Mouse (Mus musculus) lung, embryonic 14.5 days (tissue): ENCODE data around the gene Agpat1. TPM values are rescaled to one million over a fixed set of nuclear protein-coding genes. Genes with fewer than 3 reads are reported as not detected.

ENCODE experiments used
- ATAC-seq: fragments of 200-750 bp; cut with Nextera tagmentation; 2 replicates; pipeline ENCODE4 v1.8.0; 2017; ENCODE audit warnings: mild to moderate bottlenecking, moderate TSS enrichment, moderate library complexity; ENCODE audit not compliant: insufficient read depth
- DNase-seq: peaks from one replicate; pipeline ENCODE4 v3.0.0-alpha.2; 2015
- H3K27ac ChIP-seq: fragments of 300-500 bp; sonication (generic); 2 replicates; pipeline ENCODE4 v1.5.1; 2014; ENCODE audit warnings: low read depth, mild to moderate bottlenecking, moderate library complexity
- H3K27me3 ChIP-seq: fragments of 300-500 bp; sonication (generic); 2 replicates; pipeline ENCODE4 v1.6.1; 2014; ENCODE audit warnings: low read length, control low read depth; ENCODE audit not compliant: insufficient read depth
- H3K36me3 ChIP-seq: fragments of 300-500 bp; sonication (generic); 2 replicates; pipeline ENCODE4 v1.6.1; 2014; ENCODE audit warnings: control low read depth; ENCODE audit not compliant: insufficient read depth
- H3K4me1 ChIP-seq: fragments of 300-500 bp; sonication (generic); 2 replicates; pipeline ENCODE4 v1.6.1; 2014; ENCODE audit warnings: antibody characterized with exemption, control low read depth; ENCODE audit not compliant: insufficient read depth
- H3K4me2 ChIP-seq: fragments of 300-500 bp; sonication (generic); 2 replicates; pipeline ENCODE4 v1.6.1; 2014; ENCODE audit warnings: mild to moderate bottlenecking
- H3K4me3 ChIP-seq: fragments of 300-500 bp; sonication (generic); 2 replicates; pipeline ENCODE4 v1.5.1; 2014; ENCODE audit warnings: low read depth, low read length
- H3K9ac ChIP-seq: fragments of 300-500 bp; sonication (generic); 2 replicates; pipeline ENCODE4 v1.6.1; 2014
- H3K9me3 ChIP-seq: fragments of 300-500 bp; sonication (generic); 2 replicates; pipeline ENCODE4 v1.6.1; 2016; ENCODE audit warnings: low read depth, low read length, control low read depth
- CTCF ChIP-seq: IDR thresholded peaks from 2 replicates; pipeline ENCODE4 v1.5.1; 2016; ENCODE audit warnings: antibody characterized with exemption, low read depth
- WGBS: fragments of 180-500 bp; shearing (Covaris S2); extraction: QIAGEN DNeasy Blood & Tissue Kit; methylation state at CpG from one replicate; pipeline ENCODE4 v1.1.7; 2014; 5-methylcytosine and 5-hydroxymethylcytosine counted together
- polyA plus RNA-seq: library from polyadenylated mRNA; unstranded; fragments of >200 nt; fragmentation: Nextera tagmentation; extraction: Ambion mirVana; gene quantifications from 2 replicates; pipeline ENCODE4 v1.2.1, GENCODE M21; 2014

Agpat1 gene
- 52.5 and 54.1 TPM in 2 replicates for polyA plus RNA-seq

GRCm38 (mm10) chr17:34604061-34604508 lies at the start of gene Agpat1:
Gene Agpat1, plus strand, starts transcription at chr17:34604262.
- Histone ChIP-seq H3K4me1 (peaks cover 8% of the 10 kb centered on the region; the same call in 1 of the 2 replicates), H3K9me3 (no peaks in the 10 kb centered on the region), H3K27ac (peak within 1 kb of the TSS; percentile 90), H3K36me3 (peaks cover 29% of the 10 kb centered on the region), H3K4me2 (peak within 1 kb of the TSS; percentile 95), H3K4me3 (peak within 1 kb of the TSS; percentile 96), H3K27me3 (no peaks in the 10 kb centered on the region), H3K9ac (peak within 1 kb of the TSS; percentile 86)
- no peak for TF ChIP-seq CTCF
- ATAC-seq, result peak; percentile 86
- under 1% methylated on average over 35 of the region's 35 CpGs for WGBS
- DNase-seq, result peak; percentile 100

- no peaks in the 10 kb centered on the region for H3K9me3 ChIP-seq
- H3K4me2 ChIP-seq, result no peak overlapping the region
- ATAC-seq, result peak; percentile 28; the same call in 1 of the 2 replicates
- no peaks in the 10 kb centered on the region for H3K27me3 ChIP-seq
- no peak overlapping the region for H3K27ac ChIP-seq
- WGBS, result 13% methylated on average over 5 of the region's 5 CpGs
- peak; percentile 86 for DNase-seq
- no peak overlapping the region for H3K4me3 ChIP-seq
- H3K9ac ChIP-seq, result no peak overlapping the region
- no peaks in the 10 kb centered on the region for H3K36me3 ChIP-seq
- TF ChIP-seq CTCF, result peak; percentile 95
- H3K4me1 ChIP-seq, result no peaks in the 10 kb centered on the region
Measured at GRCm38 (mm10) chr17:34555483-34555882, 48.6 kb upstream of the Agpat1 start.

GRCm38 (mm10) chr17:34556406-34556805 lies 47.7 kb upstream of the Agpat1 start:
- no peak for DNase-seq
- no peak overlapping the region for H3K9ac ChIP-seq
- no peak for TF ChIP-seq CTCF
- H3K9me3 ChIP-seq, result no peaks in the 10 kb centered on the region
- H3K27me3 ChIP-seq, result no peaks in the 10 kb centered on the region
- H3K27ac ChIP-seq, result no peak overlapping the region
- no peaks in the 10 kb centered on the region for H3K4me1 ChIP-seq
- no peaks in the 10 kb centered on the region for H3K36me3 ChIP-seq
- H3K4me3 ChIP-seq, result no peak overlapping the region
- 77% methylated on average over 8 of the region's 8 CpGs for WGBS
- no peak overlapping the region for H3K4me2 ChIP-seq
- no peak for ATAC-seq

- H3K4me2 ChIP-seq, result no peak overlapping the region
- no peaks in the 10 kb centered on the region for H3K36me3 ChIP-seq
- H3K27ac ChIP-seq, result no peak overlapping the region
- ATAC-seq (no peak), DNase-seq (no peak)
- H3K9ac ChIP-seq, result no peak overlapping the region
- H3K4me1 ChIP-seq, result no peaks in the 10 kb centered on the region
- no peaks in the 10 kb centered on the region for H3K27me3 ChIP-seq
- 66% methylated on average over 11 of the region's 11 CpGs for WGBS
- no peak for TF ChIP-seq CTCF
- no peaks in the 10 kb centered on the region for H3K9me3 ChIP-seq
- no peak overlapping the region for H3K4me3 ChIP-seq
Measured at GRCm38 (mm10) chr17:34557411-34557810, 46.7 kb upstream of the Agpat1 start.

- WGBS, result 72% methylated on average over 7 of the region's 7 CpGs
Measured at GRCm38 (mm10) chr17:34559116-34559515, 44.9 kb upstream of the Agpat1 start.

GRCm38 (mm10) chr17:34559895-34560294 lies 44.2 kb upstream of the Agpat1 start:
- H3K4me1 ChIP-seq, result 0 out of 2 replicates have a peak, but pooled peaks cover 6% of the 10 kb centered on the region
- no peak overlapping the region for H3K4me2 ChIP-seq
- no peak overlapping the region for H3K4me3 ChIP-seq
- H3K9me3 ChIP-seq, result no peaks in the 10 kb centered on the region
- H3K27ac ChIP-seq, result no peak overlapping the region
- DNase-seq, result no peak
- H3K36me3 ChIP-seq, result no peaks in the 10 kb centered on the region
- ATAC-seq, result no peak
- TF ChIP-seq CTCF, result no peak; the same call in 1 of the 2 replicates
- H3K27me3 ChIP-seq, result no peaks in the 10 kb centered on the region
- 26% methylated on average over 15 of the region's 15 CpGs for WGBS
- H3K9ac ChIP-seq, result no peak overlapping the region

More at GRCm38 (mm10) chr17:34559116-34559515, 44.9 kb upstream of the Agpat1 start:
- no peaks in the 10 kb centered on the region for H3K36me3 ChIP-seq
- DNase-seq, result no peak
- no peaks in the 10 kb centered on the region for H3K9me3 ChIP-seq
- H3K9ac ChIP-seq, result no peak overlapping the region
- H3K4me1 ChIP-seq, result 0 out of 2 replicates have a peak, but pooled peaks cover under 1% of the 10 kb centered on the region
- H3K4me3 ChIP-seq, result no peak overlapping the region
- TF ChIP-seq CTCF, result no peak
- H3K27ac ChIP-seq, result no peak overlapping the region
- no peak for ATAC-seq
- H3K4me2 ChIP-seq, result no peak overlapping the region
- no peaks in the 10 kb centered on the region for H3K27me3 ChIP-seq

GRCm38 (mm10) chr17:34560438-34560837 lies 43.6 kb upstream of the Agpat1 start:
- TF ChIP-seq CTCF, result no peak
- 87% methylated on average over 6 of the region's 6 CpGs for WGBS

More at GRCm38 (mm10) chr17:34560438-34560837, 43.6 kb upstream of the Agpat1 start:
- Histone ChIP-seq H3K4me1 (0 out of 2 replicates have a peak, but pooled peaks cover 6% of the 10 kb centered on the region), H3K4me3 (no peak overlapping the region), H3K9me3 (no peaks in the 10 kb centered on the region), H3K27me3 (no peaks in the 10 kb centered on the region), H3K9ac (no peak overlapping the region), H3K27ac (no peak overlapping the region), H3K4me2 (no peak overlapping the region), H3K36me3 (no peaks in the 10 kb centered on the region)
- no peak for DNase-seq
- no peak for ATAC-seq
